Mouse (Mus musculus) R1 (cell line): Measurements from ENCODE around the gene Gm10188.
A peak's percentile ranks its signal among the peaks of the same experiment; 100 is the strongest.

ENCODE experiments used
- DNase-seq: peaks from one replicate; pipeline ENCODE4 v3.0.0-alpha.2; 2018; ENCODE audit warnings: low read depth, low spot score

The Gm10188 gene

GRCm38 (mm10) chr1:132229667-132230066 is at the start of gene Gm10188:
Gene Gm10188, minus strand, starts transcription at chr1:132229767.
- DNase-seq = no peak

GRCm38 (mm10) chr1:132277124-132277523 is 47.6 kb upstream of the Gm10188 start:
- DNase-seq = no peak

- no peak for DNase-seq
Measured at GRCm38 (mm10) chr1:132276694-132277093, 47.1 kb upstream of the Gm10188 start.

GRCm38 (mm10) chr1:132271237-132271636 is 41.7 kb upstream of the Gm10188 start:
- DNase-seq = peak; percentile 84

- DNase-seq = peak; percentile 72
Measured at GRCm38 (mm10) chr1:132268418-132269060, 39.0 kb upstream of the Gm10188 start.

GRCm38 (mm10) chr1:132267959-132268358 is 38.4 kb upstream of the Gm10188 start:
- DNase-seq = no peak

GRCm38 (mm10) chr1:132266791-132267557 is 37.4 kb upstream of the Gm10188 start:
- DNase-seq = peak; percentile 60

- peak; percentile 50 for DNase-seq
Measured at GRCm38 (mm10) chr1:132265936-132266335, 36.4 kb upstream of the Gm10188 start.

- DNase-seq = peak; percentile 89
Measured at GRCm38 (mm10) chr1:132265211-132265859, 35.8 kb upstream of the Gm10188 start.

- peak; percentile 89 for DNase-seq
Measured at GRCm38 (mm10) chr1:132264577-132264976, 35.0 kb upstream of the Gm10188 start.

- DNase-seq = peak; percentile 81
Measured at GRCm38 (mm10) chr1:132263618-132264017, 34.1 kb upstream of the Gm10188 start.

- DNase-seq = peak; percentile 95
Measured at GRCm38 (mm10) chr1:132261058-132261457, 31.5 kb upstream of the Gm10188 start.

- DNase-seq = no peak
Measured at GRCm38 (mm10) chr1:132260331-132260730, 30.8 kb upstream of the Gm10188 start.

GRCm38 (mm10) chr1:132254467-132254866 is 24.9 kb upstream of the Gm10188 start:
- DNase-seq = peak; percentile 70

- DNase-seq = no peak
Measured at GRCm38 (mm10) chr1:132246641-132247040, 17.1 kb upstream of the Gm10188 start.

- DNase-seq = no peak
Measured at GRCm38 (mm10) chr1:132246137-132246536, 16.6 kb upstream of the Gm10188 start.

GRCm38 (mm10) chr1:132245010-132245409 is 15.4 kb upstream of the Gm10188 start:
- no peak for DNase-seq

- DNase-seq = peak; percentile 94
Measured at GRCm38 (mm10) chr1:132237585-132238159, 8.1 kb upstream of the Gm10188 start.

- DNase-seq = no peak
Measured at GRCm38 (mm10) chr1:132234757-132235273, 5.2 kb upstream of the Gm10188 start.

GRCm38 (mm10) chr1:132233566-132233965 is 4.0 kb upstream of the Gm10188 start:
- DNase-seq = peak; percentile 93

GRCm38 (mm10) chr1:132231470-132232274 is 2.1 kb upstream of the Gm10188 start:
- no peak for DNase-seq
